Mouse (Mus musculus) right cerebral cortex, adult 2 months (tissue): ENCODE measurements around the gene Ccdc22.
A peak's percentile ranks its signal among the peaks of the same experiment; 100 is the strongest.

Source experiments
- DNase-seq, 2 experiments: peaks; one replicate each; pipeline ENCODE4 v3.0.0; 2021 to 2022; ENCODE audit warnings: low spot score in 2 of 2

Gene Ccdc22

DNA sequence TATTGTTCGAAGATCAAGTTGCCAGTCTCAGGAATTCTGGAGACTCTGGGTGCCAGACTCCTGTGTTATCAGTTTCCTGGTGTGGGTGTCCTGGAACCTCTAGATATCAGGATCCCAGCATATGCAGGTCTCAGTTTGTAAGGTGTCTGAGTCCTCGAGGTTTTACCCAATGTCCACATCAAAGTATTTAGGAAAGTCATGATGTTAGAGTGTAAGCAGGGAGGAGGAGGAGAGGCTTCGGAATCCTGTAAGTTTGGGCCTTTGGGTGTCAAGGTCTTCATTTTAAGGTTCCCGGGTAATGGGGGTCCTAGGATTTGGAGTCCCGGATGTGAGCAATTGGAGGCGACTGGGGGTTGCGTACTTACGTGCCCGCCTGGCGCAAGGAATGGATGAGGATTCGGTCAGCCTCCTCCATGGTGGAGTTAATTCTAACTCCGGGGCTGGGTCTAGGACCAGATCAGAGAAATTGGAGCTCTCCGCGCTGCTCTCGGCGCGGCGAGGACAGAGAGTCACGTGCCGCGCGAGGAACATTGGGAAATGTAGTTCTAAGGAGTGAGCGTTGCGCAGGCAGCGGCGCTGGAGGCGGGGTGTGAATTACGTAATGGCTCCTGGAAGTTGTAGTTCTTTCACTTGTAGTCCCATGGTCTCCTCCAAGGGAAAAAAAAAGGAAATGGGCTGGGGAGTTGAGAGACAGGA lies at the start of gene Ccdc22:
Gene Ccdc22, minus strand, starts transcription at position 639 of the 696 bp plus-strand sequence.
- DNase-seq: peak; percentile 79 to 88

GRCm38 (mm10) chrX:7648671-7649304 lies 43.5 kb upstream of the Ccdc22 start:
- DNase-seq: peak; percentile 48 to 68

- peak; percentile 87 to 88 for DNase-seq
Measured at GRCm38 (mm10) chrX:7645349-7645748, 40.0 kb upstream of the Ccdc22 start.

DNA sequence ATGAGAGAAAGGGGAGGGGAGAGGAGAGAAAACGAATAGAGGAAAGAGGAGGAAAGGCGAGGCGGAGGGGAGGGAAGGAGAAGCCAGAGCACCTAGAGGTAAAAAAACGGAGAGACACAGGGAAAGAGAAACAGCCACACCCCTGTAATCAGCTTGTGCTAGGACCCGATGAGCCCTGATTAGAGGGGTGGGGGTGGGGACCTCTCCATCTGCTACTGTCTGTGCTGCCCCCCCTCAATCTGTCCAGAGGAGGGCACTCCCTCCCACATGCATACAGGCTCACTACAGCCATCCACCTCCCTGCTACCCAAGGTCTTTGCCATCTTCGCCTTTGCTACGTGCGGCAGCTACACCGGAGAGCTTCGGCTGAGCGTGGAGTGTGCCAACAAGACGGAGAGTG lies 35.5 kb upstream of the Ccdc22 start:
- DNase-seq: no peak

DNA sequence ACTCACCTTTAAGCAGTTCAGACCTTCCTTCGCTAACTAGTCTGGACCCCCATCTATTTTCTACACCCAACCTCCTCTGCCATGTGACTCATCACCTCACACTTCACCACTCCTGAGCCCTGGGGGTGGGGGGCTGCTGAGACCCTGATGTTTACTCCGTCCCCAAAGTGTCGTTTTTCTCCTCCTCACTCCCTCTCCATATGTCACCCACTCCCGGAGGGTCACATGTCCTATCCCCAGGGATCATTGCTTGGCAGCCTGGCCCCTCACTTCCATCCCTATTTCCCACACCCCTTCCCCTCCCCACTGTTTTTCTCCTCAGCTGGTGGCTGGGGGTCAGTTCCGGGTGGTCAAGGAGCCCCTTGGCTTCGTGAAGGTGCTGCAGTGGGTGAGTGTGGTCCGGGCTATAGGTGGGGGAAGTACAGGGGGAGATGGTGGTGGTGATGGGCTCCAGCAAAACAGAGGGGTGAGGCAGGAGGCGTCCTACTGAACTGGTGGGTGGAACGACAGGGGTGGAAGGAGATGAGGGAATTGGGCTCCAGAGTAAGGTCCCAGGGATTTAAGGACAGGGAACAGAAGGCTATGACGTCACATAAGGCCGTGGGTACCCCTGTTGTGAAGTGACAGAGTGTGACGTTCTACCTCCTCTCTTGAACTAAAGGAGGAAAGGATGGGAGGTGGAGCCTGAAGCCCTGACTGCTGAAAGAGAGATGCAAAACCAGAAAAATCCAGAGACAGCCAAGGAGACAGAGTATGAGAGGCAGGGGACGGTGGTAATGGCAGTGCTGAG lies 34.4 kb upstream of the Ccdc22 start:
- no peak for DNase-seq

DNA sequence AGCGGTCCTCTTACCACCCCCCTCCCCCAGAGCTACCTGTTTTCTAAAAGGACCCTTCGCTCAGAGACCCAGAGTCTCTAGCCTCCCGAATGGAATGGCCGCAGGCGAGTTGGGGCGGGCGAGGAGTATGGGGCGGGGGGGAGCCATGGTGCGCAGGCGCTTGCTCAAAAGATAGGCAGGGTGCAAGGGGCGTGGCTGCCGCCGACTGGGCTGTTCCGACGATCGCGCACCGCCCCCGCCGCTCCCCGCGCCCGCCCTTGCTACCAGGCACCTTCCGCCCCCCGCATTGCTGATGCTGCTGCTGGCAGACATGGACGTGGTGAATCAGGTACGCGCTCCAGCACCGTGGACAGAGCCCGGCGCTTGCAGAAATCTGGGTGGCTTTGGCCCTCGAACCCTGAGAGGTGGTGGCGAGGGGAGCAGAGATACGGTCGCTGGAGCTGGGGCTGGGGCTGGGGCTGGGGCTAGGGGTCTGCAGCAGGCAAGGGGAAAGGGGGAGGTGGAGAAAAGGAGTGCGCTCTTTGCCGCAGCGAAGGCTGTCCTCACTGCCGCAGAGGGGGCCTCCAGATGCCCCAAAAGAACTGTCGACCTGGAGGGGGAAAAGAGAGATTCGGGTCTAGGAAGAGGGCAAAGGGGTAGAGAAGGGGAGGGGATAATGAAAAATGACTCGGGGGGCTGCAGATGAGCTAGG lies 33.2 kb upstream of the Ccdc22 start, which contains the start of gene Syp:
Gene Syp, plus strand, starts transcription at position 71 of the 691 bp plus-strand sequence.
- DNase-seq: peak; percentile 82 to 85

DNA sequence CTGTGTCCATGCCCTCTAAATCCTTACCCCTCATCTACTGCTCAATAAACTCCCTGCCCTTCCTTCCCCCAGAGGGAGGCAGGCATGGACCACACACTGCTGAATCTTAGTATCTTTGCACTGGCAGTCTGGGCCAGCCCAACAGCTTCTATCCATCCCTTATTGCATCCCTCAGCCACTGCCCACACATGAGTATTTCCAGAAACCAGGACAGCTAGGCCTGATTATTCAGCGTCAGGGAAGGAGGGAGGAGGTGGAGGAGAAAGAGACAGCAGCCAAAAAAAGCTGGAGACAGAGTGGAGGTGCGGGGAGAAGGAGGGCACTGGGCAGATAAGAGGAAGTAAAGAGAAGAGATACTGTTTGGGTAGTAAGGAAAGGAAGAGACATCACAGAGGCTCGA lies 29.8 kb upstream of the Ccdc22 start:
- peak in 1 of 2 experiments; percentile 64 for DNase-seq

DNA sequence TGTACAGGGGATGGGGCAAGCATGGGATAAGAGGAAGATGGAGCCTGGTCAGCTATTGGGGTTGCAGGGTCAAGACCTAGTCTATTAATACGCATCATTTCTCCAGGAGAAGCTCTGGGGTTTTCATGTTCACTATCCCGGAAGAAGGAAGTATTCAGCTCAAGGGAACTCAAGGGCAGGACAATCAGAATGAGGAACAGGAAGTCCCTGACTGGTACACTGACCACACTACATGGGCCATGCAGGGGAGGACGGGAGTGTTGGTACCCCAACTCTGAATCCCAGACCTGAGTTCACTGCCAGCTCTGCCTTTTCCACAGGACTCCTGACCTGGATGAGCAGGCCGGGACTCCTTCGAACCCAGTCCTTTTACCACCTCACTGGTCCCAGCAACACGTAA lies 27.2 kb upstream of the Ccdc22 start:
- DNase-seq: no peak

GRCm38 (mm10) chrX:7617889-7618551 lies 12.7 kb upstream of the Ccdc22 start:
- DNase-seq: no peak

DNA sequence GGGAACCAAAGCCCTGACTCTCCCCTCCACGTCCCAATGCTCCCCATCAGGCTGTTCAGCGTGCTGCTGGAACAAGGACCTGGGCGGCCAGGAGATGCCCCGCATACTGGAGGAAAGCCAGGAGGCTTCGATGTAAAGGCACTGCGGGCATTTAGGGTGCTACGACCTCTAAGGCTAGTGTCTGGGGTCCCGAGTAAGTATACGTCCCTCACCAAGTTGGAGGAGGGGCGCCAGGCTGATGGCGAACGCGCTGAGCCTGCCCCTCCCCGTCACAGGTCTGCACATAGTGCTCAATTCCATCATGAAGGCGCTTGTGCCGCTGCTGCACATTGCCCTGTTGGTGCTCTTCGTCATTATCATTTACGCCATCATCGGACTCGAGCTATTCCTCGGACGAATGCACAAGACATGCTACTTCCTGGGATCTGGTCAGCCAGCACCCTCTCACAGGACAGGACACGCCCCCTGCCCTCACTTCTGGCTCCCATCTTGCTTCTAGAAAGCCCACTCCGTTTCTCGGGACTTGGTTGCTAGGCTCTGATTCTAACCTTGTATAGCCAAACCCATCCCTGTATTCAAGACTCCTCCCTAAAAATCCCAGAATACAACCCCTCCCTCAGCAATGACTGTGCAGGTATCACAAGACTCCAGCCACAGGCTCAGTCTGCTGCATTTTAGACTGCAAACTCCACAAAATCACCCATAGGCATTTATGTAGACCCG lies 5.4 kb upstream of the Ccdc22 start:
- peak; percentile 23 to 26 for DNase-seq

DNA sequence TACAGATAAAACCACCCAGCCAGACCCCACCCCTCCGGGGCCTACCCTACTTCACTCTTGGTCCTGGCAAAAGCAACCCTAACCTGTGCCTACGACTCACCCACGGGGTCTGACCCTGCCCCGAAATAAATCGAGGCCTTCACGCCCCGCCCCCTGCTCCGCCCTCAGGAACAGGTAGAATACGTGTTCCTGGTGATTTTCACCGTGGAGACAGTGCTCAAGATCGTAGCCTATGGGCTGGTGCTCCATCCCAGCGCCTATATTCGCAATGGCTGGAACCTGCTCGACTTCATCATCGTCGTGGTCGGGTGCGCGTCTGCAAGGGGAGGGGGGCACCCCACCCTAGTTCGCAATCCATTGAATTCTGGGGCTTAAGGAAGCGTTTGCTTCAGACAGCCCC lies 4.7 kb upstream of the Ccdc22 start:
- peak in 1 of 2 experiments; percentile 6 for DNase-seq

DNA sequence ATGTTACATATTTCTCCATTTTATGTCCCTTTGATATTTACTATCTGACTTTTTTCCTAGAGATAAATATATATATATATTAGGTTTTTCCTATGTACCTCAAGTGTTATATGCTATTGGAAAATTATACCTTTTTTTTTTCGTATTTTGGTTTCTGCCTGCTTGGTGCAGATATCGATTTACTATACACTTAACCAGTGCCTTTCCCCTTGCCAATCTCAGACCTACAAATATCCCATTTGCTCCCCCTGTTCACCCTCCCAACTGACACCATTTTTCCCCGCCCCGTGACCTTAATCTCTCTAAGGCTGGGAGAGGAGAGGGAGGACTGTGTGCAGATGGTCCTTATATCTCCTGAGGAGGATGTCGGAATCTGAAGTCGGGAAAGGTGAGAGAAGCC lies 1.5 kb upstream of the Ccdc22 start, which contains the start of gene Cacna1f:
Gene Cacna1f, plus strand, starts transcription at position 301 of the 400 bp plus-strand sequence.
- no peak for DNase-seq

DNA sequence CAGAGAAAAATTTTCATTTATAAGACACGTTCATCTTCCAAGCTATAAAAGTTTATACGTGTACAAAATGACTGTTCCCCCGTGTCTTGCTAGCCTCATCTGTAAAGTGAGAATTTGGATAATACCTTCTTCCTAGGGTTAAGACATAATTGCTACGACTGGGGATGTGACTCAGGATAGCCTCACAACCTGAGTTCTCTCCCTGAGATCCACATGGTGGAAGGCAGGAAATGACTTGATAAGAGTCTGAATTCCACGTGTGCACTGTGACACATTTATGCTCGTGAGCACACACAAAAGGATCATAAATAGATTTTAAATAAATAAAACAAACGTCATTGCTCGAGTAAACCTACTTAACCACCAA lies 241 bp upstream of the Ccdc22 start:
- DNase-seq: no peak

DNA sequence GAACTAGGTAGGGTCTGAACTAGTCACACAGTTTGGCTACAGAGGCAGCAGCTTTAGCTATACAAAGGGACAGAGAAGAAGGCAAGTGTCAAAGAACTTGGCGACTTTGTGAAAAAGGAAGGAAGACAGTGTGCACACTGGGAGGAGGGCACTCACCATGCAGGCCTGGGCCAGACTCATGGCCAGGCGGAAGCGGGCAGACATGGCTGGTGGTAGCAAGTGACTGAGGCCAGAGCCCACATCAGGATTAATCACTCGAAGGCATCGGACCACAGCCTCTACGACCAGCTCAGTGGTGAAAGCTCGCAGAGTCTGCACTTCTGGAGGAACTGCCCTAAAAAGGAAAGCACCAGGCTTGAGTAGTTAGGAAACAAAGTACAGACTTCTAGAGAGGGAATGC lies 1.3 kb downstream of the Ccdc22 start:
- DNase-seq: no peak

GRCm38 (mm10) chrX:7595371-7595770 lies 9.9 kb downstream of the Ccdc22 start:
- DNase-seq: peak in 1 of 2 experiments; percentile 21

DNA sequence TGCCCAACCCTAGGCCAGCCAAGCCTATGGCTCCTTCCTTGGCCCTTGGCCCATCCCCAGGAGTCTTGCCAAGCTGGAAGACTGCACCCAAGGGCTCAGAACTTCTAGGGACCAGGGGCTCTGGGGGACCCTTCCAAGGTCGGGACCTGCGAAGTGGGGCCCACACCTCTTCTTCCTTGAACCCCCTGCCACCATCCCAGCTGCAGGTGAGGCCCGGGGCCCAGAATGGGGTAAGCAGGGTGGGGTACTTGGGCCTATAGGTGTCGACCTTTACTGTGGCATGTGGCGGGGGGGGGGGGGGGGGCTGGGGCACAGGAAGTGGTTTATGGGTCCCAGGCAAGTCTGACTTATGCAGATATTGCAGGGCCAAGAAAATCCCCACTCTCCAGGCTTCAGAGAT lies 19.0 kb downstream of the Ccdc22 start:
- no peak for DNase-seq

GRCm38 (mm10) chrX:7583881-7584280 lies 21.4 kb downstream of the Ccdc22 start:
- no peak for DNase-seq

DNA sequence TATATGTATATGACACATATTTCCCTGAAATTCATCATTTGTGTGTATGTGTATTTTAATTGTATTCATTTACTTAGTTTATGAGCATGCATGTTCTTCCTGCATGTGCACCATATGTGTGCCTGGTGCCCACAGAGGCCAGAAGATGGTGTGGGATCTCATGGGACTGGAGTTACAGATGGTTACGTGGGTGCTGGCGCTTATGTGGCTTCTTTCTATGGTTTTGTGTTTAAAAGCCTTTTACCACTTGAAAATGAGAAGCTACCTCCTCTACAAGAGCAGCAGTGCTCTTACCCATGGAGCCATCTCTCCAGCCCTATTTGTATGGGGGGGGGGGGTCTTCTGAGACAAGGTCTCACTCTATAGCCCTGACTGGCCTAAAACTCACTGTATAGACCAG lies 24.2 kb downstream of the Ccdc22 start:
- no peak for DNase-seq

DNA sequence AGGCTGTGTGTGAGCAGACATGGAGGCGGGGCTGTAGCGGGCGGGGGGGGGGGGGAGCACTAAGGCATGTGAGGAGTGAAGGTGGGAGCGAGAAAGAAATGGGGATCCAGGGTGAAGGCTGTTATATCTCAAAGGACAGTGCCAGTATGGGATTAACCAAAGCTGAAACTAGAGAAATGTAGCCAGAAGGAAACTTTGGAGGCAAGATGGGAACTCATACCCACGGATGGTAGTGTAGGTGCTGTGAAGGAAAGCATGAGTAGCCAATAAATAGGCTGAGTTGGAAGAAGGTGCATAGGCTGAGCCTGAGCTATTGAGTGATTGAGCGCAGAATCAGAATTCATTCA lies 30.5 kb downstream of the Ccdc22 start:
- peak in 1 of 2 experiments; percentile 18 for DNase-seq

GRCm38 (mm10) chrX:7574087-7574884 lies 31.0 kb downstream of the Ccdc22 start, which contains the start of gene Ppp1r3f:
Gene Ppp1r3f (minus strand): TSS chrX:7574283.
- peak; percentile 96 to 97 for DNase-seq
